Mouse (Mus musculus): ENCODE results near the gene Galm. TPM values are rescaled to one million over a fixed set of nuclear protein-coding genes. Genes with fewer than 3 reads are reported as not detected.

The Galm gene
- polyA plus RNA-seq, 1 experiment from 2014 or later: 5.0 TPM

DNA sequence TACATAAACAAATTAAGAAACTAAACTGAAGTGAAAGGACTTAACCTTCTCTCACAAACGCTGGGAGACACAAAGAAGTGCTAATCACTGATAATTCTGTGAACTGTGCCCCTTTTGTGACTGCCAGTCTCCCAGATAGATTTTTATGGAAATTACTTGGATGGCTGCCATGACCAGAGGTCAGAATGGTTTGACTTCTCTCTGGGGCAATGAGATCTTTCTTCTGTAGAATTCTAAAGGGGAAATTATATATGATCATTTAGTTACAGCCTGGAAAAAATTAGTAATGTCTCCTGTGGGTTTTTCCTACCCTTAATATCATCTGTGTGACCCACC lies 4.1 kb downstream of the Galm start:
- Histone ChIP-seq H3K4me2 (replicated peaks) (no peak overlapping the region), H3K4me3 (no peak overlapping the region), H3K36me3 (no peaks in the 10 kb centered on the region), H3K27me3 (replicated peaks) (no peaks in the 10 kb centered on the region), H3K4me1 (0 out of 2 replicates have a peak, but pooled peaks cover 13% of the 10 kb centered on the region), H3K27ac (no peak overlapping the region), H3K9me3 (no peaks in the 10 kb centered on the region), H3K9ac (no peak overlapping the region)
- whole genome bisulfite sequencing: 29% methylated on average over 1 of the region's 1 CpGs
- ATAC-seq (ENCODE audit: low FRiP score, low read depth): no peak

DNA sequence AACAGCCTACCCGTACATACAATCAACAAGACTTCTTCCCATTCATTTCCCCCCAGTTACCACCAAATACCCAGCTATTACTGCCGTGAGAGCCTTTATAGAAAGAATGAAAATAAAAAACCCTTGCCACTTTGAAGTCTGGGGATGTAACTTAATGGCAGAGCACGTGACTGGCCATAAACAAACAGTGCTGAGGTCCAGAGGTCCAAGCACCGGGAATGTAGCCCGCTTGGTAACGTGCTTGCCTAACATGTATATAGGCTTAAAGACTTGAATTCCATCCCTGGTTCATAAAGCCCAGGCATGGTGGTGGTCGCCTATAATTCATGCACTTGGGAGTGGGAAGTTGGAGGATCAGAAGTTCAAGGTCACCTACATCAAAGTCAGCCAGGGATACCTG lies 4.6 kb downstream of the Galm start:
- H3K9me3 ChIP-seq: no peaks in the 10 kb centered on the region
- 77% methylated on average over 7 of the region's 7 CpGs for WGBS
- H3K4me1 ChIP-seq: 0 out of 2 replicates have a peak, but pooled peaks cover 13% of the 10 kb centered on the region
- no peaks in the 10 kb centered on the region for H3K27me3 ChIP-seq (replicated peaks)
- H3K27ac ChIP-seq: no peak overlapping the region
- no peak overlapping the region for H3K9ac ChIP-seq
- no peak overlapping the region for H3K4me3 ChIP-seq
- no peaks in the 10 kb centered on the region for H3K36me3 ChIP-seq
- ATAC-seq (ENCODE audit: low FRiP score, low read depth): no peak
- H3K4me2 ChIP-seq (replicated peaks): no peak overlapping the region

DNA sequence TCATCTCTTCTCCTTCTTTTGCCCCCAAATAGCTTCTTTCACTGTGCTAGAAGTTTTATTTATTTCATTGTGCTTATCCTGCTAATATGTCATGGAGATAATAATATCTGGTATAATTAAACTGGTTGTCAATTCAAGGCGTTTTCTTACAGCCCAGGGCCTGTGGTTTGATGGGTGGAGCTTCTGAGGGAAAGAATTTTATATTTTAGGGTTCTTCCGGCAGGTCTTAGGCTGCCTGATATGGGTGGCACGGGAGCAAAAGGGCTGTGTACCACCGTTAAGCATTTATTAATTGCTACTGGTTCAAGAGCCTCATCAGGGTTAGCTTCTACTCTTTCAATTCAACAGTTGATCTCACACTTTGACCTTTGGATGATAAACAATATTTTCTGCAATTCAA lies 5.2 kb downstream of the Galm start:
- Histone ChIP-seq H3K9me3 (no peaks in the 10 kb centered on the region), H3K4me2 (replicated peaks) (no peak overlapping the region), H3K4me1 (0 out of 2 replicates have a peak, but pooled peaks cover 13% of the 10 kb centered on the region), H3K27me3 (replicated peaks) (no peaks in the 10 kb centered on the region), H3K4me3 (no peak overlapping the region), H3K9ac (no peak overlapping the region), H3K27ac (no peak overlapping the region), H3K36me3 (no peaks in the 10 kb centered on the region)
- no peak for ATAC-seq (ENCODE audit: low FRiP score, low read depth)
- 82% methylated on average over 4 of the region's 4 CpGs for WGBS

DNA sequence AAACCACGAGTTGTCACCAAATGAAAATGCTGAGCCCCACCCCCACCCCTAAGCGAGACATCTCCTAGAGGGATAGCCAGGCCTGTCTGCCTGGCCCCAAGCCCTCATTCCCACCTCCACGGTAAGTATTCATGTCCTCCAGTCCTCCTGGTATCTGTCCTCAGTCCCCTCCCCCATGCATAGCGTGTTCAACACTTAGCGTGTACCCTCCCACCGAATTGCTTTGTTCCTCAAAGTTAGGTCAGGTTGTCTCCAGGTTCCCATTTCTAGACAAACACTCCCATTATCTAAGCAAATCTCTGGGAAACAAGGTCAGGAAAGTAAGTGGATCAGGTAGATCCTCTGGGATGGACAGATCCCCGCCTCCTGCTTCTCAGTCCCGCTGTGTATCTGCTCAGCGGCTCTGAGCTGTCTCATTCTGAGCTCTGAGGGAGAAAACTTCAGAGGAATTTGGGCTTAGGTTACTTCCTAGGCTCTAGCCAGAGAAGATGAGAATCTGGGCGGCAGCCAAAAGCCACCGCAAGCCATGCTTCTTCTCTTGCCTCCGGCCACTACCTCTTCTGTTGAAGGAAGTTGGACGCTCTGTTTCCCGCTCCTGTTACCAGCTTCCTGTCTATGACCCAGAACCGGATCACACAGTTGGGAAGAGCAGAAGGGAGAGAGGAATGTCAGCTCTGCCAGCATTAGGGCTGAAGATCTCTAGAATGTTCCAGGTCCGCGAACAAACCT lies 11.3 kb downstream of the Galm start:
- Histone ChIP-seq H3K9me3 (no peaks in the 10 kb centered on the region), H3K27me3 (replicated peaks) (no peaks in the 10 kb centered on the region), H3K4me1 (no peaks in the 10 kb centered on the region), H3K36me3 (no peaks in the 10 kb centered on the region), H3K27ac (no peak overlapping the region), H3K9ac (no peak overlapping the region), H3K4me3 (no peak overlapping the region), H3K4me2 (replicated peaks) (no peak overlapping the region)
- no peak for ATAC-seq (ENCODE audit: low FRiP score, low read depth)
- 87% methylated on average over 17 of the region's 17 CpGs for WGBS

DNA sequence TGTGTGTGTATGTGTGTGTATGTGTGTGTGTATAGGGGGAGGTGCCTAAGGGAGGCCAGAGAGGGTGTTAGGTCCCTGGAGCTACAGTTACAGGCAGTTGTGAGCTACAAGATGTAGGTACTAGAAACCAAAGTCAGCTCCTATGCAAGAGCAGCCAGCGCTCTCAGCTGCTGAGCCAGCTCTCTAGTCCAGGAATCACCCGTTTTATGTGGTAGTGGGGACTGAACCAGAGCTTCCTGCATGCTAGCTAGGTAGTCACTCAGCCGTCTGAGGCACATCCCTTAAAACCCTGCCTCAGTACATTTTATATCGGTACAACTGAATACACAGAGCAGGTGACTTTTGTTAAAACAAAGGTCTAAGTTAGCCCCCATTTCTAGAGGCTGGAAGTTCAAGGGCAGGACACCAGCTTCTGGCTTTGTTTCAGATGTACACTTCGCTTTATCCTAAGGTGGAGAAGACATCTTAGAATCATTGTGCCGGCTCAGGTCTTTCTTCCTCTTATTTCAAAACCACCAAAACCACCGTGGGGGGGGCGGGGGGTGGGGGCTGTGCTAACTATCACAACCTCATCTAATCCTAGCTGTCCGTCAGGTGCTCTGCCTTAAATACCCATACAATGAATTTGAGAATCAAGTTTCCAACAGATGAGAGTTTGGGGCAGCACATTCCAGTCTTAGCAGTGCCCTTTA lies 12.6 kb downstream of the Galm start:
- Histone ChIP-seq H3K27me3 (replicated peaks) (no peaks in the 10 kb centered on the region), H3K4me2 (replicated peaks) (no peak overlapping the region), H3K9ac (no peak overlapping the region), H3K9me3 (no peaks in the 10 kb centered on the region), H3K27ac (no peak overlapping the region), H3K36me3 (no peaks in the 10 kb centered on the region), H3K4me1 (no peaks in the 10 kb centered on the region), H3K4me3 (no peak overlapping the region)
- no peak for ATAC-seq (ENCODE audit: low FRiP score, low read depth)
- 80% methylated on average over 9 of the region's 9 CpGs for WGBS

DNA sequence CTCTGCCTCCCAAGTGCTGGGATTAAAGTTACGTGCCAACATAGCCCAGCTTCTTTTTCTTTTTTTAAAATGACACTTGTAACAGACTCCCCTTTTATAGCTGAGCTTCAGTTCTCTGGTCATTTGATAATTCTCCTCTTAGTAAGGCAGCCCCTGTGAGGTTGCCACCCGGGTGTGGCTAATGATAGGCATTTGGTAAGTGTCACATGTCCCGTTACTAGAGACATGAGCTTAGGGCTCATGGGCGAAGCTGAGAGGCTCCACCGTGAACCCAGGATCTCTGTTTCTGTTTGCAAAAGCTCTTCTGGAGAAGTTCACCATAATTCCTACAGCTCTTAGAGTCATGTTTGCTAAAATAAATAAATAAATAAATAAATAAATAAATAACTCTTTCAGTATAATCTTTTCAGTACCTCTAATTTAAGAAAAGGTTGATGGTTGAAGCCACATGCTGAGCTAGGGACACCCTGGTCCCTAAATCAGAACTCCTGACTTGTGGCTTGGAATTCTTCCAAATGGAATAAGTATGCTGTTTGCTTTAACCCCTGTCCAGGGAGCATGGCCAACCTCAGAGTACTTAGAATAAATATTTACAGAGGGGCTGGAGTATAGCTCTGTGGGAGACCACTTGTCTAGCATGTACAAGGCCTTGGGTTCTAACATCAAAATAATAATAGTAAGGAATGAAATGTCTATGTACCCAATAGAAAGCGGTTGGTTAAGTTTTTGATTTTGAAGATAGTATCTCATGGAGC lies 16.4 kb downstream of the Galm start:
- Histone ChIP-seq H3K9me3 (no peaks in the 10 kb centered on the region), H3K27me3 (replicated peaks) (no peaks in the 10 kb centered on the region), H3K4me1 (no peaks in the 10 kb centered on the region), H3K9ac (no peak overlapping the region), H3K4me3 (no peak overlapping the region), H3K36me3 (no peaks in the 10 kb centered on the region), H3K27ac (no peak overlapping the region), H3K4me2 (replicated peaks) (no peak overlapping the region)
- 90% methylated on average over 6 of the region's 6 CpGs for WGBS
- ATAC-seq (ENCODE audit: low FRiP score, low read depth): no peak

DNA sequence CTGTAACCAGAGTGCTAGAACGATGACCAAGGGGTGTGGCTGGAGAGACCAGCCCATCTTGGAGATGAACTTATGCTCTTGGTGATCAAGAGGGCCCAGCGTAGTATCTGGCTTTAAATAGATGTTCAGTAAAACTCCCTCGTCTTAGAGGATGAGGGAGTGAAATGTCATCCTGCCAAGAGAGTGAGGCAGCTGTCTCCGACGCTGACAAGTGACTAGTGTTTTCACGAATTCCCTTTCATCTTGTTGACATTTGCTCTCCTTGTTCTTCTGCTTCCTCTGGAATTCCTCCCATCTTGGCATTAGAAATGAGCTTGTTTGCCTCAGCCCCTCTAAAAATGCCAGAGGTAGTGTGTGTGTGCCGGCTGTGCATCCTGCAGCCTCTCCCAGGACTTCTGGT lies 17.9 kb downstream of the Galm start:
- 72% methylated on average over 7 of the region's 7 CpGs for WGBS

DNA sequence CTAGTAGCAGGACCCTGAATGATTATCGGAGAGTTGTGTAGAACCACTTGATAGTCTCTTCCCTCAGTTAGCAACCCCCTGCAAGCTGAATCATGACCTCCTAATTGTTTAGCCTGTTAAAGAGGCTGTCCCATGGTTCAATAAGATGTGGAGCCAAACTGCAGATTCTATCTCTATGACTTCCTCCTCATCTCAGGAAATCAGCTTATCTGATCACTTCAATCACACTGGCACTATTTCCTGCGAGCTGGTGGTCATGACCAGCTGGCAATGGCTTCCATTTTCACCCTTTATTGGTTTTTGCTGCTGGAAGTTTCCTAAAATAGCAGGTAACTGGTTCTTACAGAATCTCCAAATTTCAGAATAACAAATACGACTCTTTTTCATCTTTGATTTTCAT lies 18.5 kb downstream of the Galm start:
- 88% methylated on average over 3 of the region's 3 CpGs for WGBS
- H3K27me3 ChIP-seq (replicated peaks): no peaks in the 10 kb centered on the region
- no peak for ATAC-seq (ENCODE audit: low FRiP score, low read depth)
- no peak overlapping the region for H3K27ac ChIP-seq
- H3K9ac ChIP-seq: no peak overlapping the region
- H3K9me3 ChIP-seq: no peaks in the 10 kb centered on the region
- no peaks in the 10 kb centered on the region for H3K4me1 ChIP-seq
- H3K4me2 ChIP-seq (replicated peaks): no peak overlapping the region
- H3K4me3 ChIP-seq: no peak overlapping the region
- no peaks in the 10 kb centered on the region for H3K36me3 ChIP-seq

More for the DNA sequence above, 17.9 kb downstream of the Galm start:
- H3K9ac ChIP-seq: no peak overlapping the region
- no peak overlapping the region for H3K4me2 ChIP-seq (replicated peaks)
- no peaks in the 10 kb centered on the region for H3K9me3 ChIP-seq
- no peak overlapping the region for H3K4me3 ChIP-seq
- H3K36me3 ChIP-seq: no peaks in the 10 kb centered on the region
- no peak overlapping the region for H3K27ac ChIP-seq
- no peaks in the 10 kb centered on the region for H3K27me3 ChIP-seq (replicated peaks)
- no peaks in the 10 kb centered on the region for H3K4me1 ChIP-seq
- ATAC-seq (ENCODE audit: low FRiP score, low read depth): no peak

DNA sequence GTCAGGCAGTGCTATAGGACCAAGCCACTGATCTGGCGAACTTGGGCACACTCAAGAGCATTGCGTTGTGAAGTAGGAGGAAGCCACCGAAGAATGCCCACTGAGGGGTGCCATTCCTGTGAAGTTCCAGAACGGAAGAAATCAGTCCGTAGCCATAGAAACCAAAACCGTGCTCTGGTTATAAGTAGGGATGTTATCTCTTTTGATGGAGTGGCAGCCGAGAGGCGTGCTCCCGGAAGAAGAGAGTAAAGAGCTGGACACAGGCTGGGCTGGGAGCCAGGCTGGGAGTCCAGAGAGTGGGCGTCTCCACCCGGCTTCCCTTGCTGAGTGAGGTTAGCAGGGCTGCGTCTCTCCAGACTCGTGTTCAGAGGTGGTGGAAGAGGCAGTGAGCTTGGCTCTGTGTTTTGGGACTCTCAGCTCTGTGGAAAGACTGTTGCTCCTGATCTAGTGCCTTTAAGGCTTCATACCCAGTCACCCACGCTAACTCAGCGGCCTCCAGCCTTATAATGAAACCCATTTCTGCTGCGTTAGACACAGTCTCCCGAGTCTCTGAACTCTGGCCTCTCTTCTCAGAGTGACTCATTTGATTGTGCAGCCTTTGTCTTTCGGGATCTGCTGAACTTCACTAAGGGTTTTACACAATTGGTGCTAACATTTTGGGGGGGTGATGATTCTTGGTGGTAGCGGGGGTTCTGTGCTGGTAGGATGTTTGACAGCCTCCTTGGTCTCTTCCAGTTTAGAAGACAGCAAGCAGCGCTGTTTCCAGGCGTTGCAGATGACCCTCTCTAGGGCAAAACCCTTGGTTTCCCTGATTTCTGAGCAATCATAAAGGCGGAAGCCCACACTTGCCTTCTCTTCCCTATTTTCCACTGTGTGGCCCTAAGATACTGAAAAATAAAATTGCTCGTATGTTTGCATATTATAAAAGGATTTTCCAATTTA lies 21.1 kb downstream of the Galm start:
- 54% methylated on average over 23 of the region's 23 CpGs for WGBS
- no peak overlapping the region for H3K9ac ChIP-seq
- 0 out of 2 replicates have a peak, but pooled peaks have one; percentile 25 for ATAC-seq (ENCODE audit: low FRiP score, low read depth)
- H3K27ac ChIP-seq: no peak overlapping the region
- no peaks in the 10 kb centered on the region for H3K4me1 ChIP-seq
- H3K4me3 ChIP-seq: no peak overlapping the region
- H3K4me2 ChIP-seq (replicated peaks): peak overlapping the region; percentile 27
- no peaks in the 10 kb centered on the region for H3K27me3 ChIP-seq (replicated peaks)
- H3K9me3 ChIP-seq: no peaks in the 10 kb centered on the region
- no peaks in the 10 kb centered on the region for H3K36me3 ChIP-seq

DNA sequence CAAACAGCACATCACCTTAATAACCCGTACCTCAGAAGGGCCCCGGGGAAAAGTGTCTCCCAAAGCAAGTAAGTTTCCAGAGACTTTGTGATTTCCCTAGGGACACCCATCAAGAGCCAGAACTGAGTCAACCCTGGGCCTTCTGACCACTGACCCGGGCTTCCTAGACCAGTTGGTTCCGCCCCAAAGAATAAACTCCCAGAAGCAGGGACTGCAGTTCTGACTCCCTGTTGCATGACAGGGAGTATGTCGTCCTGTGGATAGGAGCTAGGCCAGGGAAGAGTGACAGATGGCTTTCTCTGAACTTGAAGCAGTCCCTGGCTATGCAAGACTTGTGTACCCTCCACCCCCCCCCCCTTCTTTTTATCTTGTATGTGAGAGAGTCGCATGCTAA lies 21.7 kb downstream of the Galm start:
- no peak for ATAC-seq (ENCODE audit: low FRiP score, low read depth)
- Histone ChIP-seq H3K27ac (no peak overlapping the region), H3K36me3 (no peaks in the 10 kb centered on the region), H3K4me3 (no peak overlapping the region), H3K4me2 (replicated peaks) (no peak overlapping the region), H3K4me1 (no peaks in the 10 kb centered on the region), H3K27me3 (replicated peaks) (no peaks in the 10 kb centered on the region), H3K9me3 (no peaks in the 10 kb centered on the region), H3K9ac (no peak overlapping the region)
- WGBS: 87% methylated on average over 6 of the region's 6 CpGs

DNA sequence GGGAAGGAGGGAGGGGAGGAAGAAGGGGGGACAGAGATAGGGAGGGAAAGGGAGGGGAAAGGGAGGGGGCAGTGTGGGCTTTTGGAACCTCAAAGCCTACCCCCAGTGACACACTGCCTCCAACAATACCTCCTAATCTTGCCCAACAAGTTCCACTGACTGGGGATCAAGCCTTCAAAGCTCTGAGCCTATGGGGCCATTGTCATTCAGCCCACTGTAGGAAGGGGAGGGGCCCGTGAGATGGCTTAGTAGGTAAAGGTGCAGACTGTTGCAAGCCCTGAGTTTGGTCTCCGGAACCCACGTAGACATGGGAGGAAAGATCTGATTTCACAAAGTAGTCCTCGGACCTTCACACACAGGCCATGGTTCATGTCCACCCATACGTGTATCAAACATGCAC lies 24.1 kb downstream of the Galm start:
- no peak overlapping the region for H3K9ac ChIP-seq
- no peaks in the 10 kb centered on the region for H3K4me1 ChIP-seq
- no peak for ATAC-seq (ENCODE audit: low FRiP score, low read depth)
- no peaks in the 10 kb centered on the region for H3K27me3 ChIP-seq (replicated peaks)
- H3K4me3 ChIP-seq: no peak overlapping the region
- no peak overlapping the region for H3K27ac ChIP-seq
- H3K4me2 ChIP-seq (replicated peaks): no peak overlapping the region
- H3K9me3 ChIP-seq: no peaks in the 10 kb centered on the region
- WGBS: 29% methylated on average over 5 of the region's 5 CpGs
- no peaks in the 10 kb centered on the region for H3K36me3 ChIP-seq

Data from neural tube, embryonic 12.5 days (tissue).